Mouse (Mus musculus) layer of hippocampus, postnatal 36 days (tissue): ENCODE results near the gene Siglech. TPM values are rescaled to one million over a fixed set of nuclear protein-coding genes. Genes with fewer than 3 reads are reported as not detected.

Source experiments
- total RNA-seq, 2 experiments: library from RNA; stranded (reverse); gene quantifications; 2 replicates each; pipeline ENCODE4 v1.2.3; 2021

Gene Siglech
- total RNA-seq, 2 experiments from 2014 or later: 12.4 to 13.5 TPM

Other genes with a start within 250 kb of the Siglech start
- gene Tubgcp5, start 26.0 kb downstream of the Siglech start, total RNA-seq: 10 to 100 TPM; 30.3 to 30.9 TPM
- 100 to 1,000 TPM; 107 to 121 TPM for gene Cyfip1, start 73.6 kb downstream of the Siglech start, total RNA-seq
- 10 to 100 TPM; 44.9 to 61.6 TPM for gene Nipa2, start 194.3 kb downstream of the Siglech start, total RNA-seq